Mouse (Mus musculus): Measurements from ENCODE around the gene H2-Eb1.

- TF ChIP-seq POLR2A (IDR thresholded peaks at IDR 0.05; ENCODE audit: low read depth, low read length) (no peak), CTCF (IDR thresholded peaks at IDR 0.05; ENCODE audit: extremely low read depth, insufficient read length, insufficient replicate concordance, low read depth, low read length) (no peak)
These were observed 58.1 kb downstream of the H2-Eb1 start for GRCm38 (mm10) chr17:34363676-34364310.
